Mouse (Mus musculus) induced T-regulatory cell, adult 2 months (primary cell): ENCODE results near the gene Trim47.

ENCODE experiments used
- DNase-seq: peaks from one replicate; pipeline ENCODE4 v3.0.0-alpha.2; 2012; ENCODE audit warnings: low read depth

Gene Trim47

GRCm38 (mm10) chr11:116088188-116088587 lies 38.8 kb downstream of the Trim47 start:
- no peak for DNase-seq

- peak; percentile 94 for DNase-seq
Observed at GRCm38 (mm10) chr11:116087194-116088130, 39.5 kb downstream of the Trim47 start.

GRCm38 (mm10) chr11:116086258-116087193 lies 40.5 kb downstream of the Trim47 start, which contains the start of gene Wbp2:
Gene Wbp2, minus strand, starts transcription at chr11:116086995.
- DNase-seq: peak; percentile 98

GRCm38 (mm10) chr11:116084166-116084565 lies 42.8 kb downstream of the Trim47 start:
- DNase-seq: no peak

DNA sequence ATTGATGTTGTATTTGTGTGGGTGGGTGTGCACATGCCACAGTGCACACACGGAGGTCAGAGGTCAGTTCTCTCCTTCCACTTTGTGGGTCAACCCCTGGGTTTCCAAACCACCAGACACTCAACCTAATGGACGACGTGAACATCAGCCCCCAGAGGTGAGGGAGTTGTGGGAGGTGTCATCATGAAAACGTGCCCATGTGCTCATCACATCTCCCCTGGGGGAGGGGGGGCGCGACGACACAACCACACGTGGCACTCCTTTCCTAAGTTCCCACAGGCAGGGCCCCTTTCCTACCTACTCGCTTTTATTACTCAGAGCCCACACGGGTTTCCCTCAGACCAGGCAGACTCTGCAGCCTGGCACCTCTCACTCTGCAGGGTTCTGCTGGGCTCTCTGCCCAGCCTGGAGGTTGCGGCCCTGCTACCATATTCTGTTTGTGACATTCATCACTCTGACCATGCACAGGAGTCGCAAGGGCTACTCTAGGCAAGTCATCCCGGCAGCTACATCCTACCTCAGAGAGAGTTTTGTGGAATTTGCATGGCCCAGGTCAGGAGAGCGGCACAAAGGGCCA lies 43.8 kb downstream of the Trim47 start:
- DNase-seq: no peak

DNA sequence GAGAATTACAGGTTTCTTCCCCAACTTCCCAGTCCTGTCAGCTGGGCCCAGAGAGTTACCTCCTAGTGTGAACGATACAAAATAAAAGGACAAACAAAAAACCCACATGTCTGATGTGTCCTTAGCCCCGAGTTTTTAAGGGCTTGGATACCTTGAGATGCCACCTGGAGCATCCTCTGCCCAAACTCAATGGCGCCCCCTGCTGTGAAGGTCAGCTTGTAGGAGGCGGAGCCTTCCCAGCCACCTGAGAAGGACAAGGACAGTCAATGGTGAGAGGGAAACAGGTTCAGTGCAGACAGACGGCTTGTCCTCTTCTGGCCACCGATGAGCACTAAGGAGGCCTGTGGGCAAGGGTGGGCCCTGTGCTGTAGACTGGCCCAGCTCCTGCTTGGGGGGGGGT lies 45.9 kb downstream of the Trim47 start:
- peak; percentile 86 for DNase-seq

DNA sequence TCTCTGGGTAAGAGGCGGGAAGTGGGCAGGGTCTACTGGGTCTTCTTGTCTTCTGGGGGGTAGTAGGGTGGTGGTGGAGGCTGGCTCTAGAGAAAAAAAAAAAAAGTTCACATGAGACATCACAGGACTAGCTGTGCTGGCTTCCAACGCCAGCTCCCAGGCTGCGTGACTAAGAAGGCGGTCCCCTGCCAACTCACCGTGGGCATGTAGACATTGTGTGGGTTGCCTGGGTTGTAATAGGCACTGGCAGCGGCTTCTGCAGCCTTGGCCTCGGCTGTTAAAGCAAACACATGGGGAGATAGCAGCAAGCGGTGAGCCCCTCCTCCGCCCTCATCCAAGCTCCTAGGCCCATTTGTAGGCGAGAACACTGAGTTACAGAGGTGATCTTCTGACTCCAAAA lies 47.5 kb downstream of the Trim47 start:
- DNase-seq: no peak

DNA sequence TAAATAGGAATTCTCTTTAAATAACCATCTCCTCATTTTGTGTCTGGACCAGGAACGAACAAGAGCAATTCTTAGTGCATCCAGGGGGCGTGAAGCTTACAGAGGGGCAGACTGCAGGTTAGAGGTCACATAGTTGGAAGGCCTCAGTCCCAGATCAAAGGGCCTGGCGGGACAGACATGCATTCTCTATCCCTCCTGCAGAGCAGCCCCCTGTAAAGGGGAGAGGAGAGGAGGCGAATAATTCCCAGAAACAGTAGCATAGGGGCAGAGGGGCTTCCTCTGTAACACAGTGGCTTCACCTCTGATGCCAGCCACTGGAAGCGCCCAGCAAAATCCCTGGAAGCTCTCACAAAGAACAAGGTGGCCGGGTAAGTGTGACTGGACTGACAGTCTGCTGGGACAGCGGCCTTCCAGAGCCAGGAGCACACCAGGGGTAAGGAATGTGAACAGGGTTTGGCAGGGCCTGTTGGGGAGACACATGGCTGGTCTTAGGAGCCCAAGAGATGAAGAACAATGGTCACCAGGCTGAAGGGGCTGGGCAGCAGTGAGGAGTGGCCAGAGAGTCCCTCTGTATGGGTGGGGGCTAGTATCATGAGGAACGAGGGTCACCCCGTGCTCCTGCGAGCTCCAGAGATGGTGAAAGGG lies 48.2 kb downstream of the Trim47 start:
- no peak for DNase-seq

GRCm38 (mm10) chr11:116078221-116078620 lies 48.8 kb downstream of the Trim47 start:
- peak; percentile 93 for DNase-seq

DNA sequence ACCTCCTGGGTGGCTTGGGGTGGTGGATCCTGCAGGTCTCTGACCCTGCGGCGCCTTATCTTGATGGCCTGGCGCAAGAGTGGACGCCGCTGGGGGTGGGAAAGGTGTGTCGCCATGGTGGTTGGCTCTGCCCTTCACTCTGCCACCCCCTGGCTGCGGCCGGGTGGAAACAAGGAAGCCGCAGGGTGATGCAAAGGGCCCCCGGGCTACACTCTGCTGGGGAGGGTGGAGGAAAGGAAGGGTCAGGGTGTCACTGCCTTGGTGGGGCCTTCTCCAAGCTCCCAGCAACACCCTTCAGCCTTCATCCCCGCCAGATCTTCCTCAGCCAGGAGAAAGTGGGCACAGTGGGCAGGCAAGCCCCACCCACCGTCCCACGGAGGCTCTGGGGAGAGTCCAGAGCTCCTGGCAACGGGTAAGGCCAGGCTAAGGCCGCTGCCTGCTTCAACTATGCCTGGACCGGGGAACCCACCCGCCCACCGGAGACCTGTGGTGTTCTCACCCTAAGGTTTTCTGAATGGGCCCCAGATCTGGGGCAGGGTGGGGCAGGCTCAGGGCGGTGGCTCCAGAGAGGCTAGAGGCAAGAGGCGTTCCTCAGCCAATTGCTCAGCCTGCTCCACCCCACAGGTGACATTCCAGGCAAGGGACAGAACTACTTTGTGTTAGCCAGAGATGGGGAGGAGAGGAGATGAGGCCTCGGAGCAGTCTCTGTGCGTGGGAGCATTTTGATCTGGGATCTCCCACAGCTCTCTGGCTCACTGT lies 49.4 kb downstream of the Trim47 start, which contains the start of gene Unc13d:
Unc13d (minus strand) TSS at position 516 of the 759 bp plus-strand sequence.
- DNase-seq: peak; percentile 80

DNA sequence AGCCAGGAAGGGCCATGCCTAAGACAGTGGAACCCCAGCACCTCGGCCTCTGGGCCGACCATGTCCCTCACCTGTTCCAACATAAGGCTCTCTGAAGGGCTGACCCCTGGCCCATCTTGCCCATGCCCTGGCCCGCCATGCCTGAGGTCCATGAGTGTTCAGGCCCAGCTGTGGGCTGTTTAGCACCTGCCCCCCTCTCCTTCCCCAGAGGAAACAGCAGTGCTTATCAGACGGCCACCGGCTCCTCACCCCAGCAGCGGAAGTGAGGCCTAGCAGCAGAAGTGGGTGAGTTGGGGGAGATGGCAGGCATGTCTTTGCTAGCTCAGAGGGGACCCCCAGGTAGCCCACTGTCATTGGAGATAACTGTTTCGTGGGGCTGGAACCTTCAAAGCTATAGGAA lies 50.2 kb downstream of the Trim47 start:
- DNase-seq: peak; percentile 74

DNA sequence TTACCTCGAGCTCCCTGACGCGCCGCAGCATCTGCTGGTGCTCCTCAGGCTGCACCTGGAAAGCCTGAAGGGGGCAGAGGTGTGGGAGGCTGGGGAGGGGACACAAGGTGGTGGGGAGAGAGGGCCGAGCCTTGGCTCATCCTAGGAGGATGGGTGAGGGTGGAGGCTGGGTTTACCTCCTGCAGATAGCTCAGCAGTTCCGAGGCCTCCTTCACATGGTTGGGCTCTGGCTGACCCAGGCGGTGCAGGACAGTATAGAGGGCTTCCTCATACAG lies 50.8 kb downstream of the Trim47 start:
- DNase-seq: peak; percentile 30

DNA sequence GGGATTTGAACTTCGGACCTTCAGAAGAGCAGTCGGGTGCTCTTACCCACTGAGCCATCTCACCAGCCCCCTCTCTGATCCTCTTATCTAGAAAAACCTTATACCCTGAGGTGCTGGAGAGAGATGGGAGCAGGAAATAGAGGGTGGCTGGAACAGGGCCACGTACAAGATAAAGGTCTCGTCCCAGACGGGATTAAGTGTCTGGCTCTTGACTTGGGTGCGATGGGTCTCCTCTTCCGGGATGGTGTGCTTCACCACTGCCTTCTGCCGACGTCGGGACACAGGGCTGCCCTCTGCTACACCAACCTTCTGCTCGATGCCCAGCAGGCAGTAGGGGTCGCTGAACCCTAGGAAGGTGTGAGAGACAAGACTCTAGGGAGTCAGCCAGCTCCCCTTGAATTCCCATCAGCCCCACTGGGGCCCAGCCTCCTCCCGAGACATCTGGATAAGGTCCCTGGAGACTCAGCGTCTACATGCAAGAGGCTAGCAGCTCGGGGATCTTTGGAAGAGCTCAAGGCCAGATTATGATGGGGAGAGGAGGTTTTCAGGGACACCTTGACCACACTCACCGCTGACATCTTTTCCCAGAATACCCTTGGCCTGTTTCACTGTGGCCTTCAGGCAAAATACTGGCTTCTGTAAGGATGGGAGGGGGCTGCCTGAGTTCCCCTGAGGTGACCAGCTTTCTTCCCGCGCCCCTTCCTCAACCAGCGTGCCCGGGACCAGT lies 51.3 kb downstream of the Trim47 start:
- DNase-seq: peak; percentile 26

DNA sequence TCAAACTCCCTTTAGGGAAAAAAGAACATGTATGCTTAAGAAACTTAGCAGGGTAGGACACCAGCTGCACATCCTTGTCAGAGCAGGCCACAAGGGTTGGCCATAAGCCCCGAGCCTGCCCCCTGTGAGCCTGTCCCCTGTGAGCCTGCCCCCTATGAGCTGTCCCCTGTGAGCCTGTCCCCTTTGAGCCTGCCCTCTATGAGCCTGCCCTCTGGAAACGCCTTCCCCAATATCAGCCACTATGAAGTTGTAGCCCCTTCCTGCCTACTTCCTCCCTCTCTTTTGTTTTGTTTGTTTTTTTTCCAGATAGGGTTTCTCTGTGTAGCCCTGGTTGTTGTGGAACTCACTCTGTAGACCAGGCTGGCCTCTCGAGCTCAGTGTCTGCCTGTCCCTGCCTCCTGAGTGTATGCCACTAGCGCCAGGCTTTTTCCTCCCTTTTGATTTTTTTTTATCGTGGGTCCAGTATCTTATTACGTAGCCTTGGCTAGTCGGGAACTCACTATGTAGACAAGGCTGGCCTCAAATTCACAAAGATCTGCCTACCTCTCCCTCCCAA lies 52.5 kb downstream of the Trim47 start:
- no peak for DNase-seq

GRCm38 (mm10) chr11:116072608-116073007 lies 54.4 kb downstream of the Trim47 start:
- no peak for DNase-seq

DNA sequence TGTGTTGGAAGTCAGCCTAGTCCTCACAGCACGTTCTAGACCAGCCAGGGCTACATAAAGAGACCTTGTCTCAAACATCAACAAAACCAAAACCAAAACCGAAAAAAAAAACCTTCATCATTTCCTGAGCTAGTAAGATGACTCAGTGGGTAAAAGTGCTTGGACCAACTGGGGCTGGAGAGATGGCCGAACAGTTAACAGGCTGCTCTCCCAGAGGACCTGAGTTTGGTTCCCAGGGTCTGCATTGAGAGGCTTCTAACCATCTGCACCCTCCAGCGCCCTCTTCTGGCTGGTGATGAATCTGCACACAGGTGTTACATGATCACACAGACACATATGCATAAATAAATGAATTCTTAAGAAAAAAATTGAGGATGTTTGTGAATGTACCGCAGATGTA lies 55.5 kb downstream of the Trim47 start:
- peak; percentile 89 for DNase-seq

DNA sequence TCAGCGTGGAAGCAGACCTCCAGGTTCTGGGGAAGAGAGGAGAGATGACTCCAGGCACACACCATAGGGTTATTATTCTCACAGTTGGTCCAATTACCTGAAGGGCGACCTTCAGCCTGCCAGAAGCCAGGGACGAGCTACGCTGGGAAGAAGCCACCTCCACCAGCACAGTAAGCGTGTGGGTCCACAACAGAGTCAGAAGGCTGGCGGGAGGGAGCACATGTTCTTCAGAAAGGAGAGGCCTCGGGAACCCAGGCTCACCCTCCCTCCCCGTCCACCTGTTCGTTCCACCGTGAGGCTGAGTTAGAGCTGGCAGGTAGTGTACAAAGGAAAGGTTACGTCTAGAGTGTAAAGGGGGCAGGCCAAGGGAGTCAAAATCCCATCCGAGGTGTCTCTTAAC lies 61.7 kb downstream of the Trim47 start:
- DNase-seq: no peak

GRCm38 (mm10) chr11:116064187-116064867 lies 62.7 kb downstream of the Trim47 start:
- no peak for DNase-seq

DNA sequence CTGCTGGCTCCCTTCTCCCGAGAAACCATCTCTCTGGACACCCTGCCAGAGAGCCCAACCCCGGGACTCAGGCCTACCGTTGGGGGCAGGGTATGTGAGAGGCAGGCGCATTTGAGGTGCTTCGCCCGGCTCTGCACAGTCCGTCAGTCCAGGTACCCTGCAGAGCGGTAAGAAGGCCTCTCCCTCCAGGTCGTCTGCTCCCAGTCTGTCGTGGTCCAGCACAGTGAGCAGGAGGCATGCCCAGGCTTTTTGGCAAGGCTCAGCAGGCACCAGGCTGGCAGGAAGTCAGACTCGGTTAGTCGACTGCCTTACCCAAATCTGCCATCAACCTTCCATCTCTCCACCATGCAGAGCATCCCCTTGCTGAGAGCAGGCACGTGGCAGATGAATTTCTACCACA lies 63.4 kb downstream of the Trim47 start:
- no peak for DNase-seq

GRCm38 (mm10) chr11:116062521-116062920 lies 64.5 kb downstream of the Trim47 start:
- no peak for DNase-seq
